Mouse (Mus musculus) kidney, adult 2 months (tissue): Measurements from ENCODE around the gene Atp2b2.

Experiments used
- CTCF ChIP-seq: fragments of 200-500 bp; conservative IDR thresholded peaks from 2 replicates; pipeline ENCODE4 v1.5.1; 2011; ENCODE audit warnings: low read depth, mild to moderate bottlenecking, control low read depth, low read length, moderate library complexity, mixed read lengths; ENCODE audit not compliant: insufficient read depth, insufficient read length
- POLR2A ChIP-seq: fragments of 200-500 bp; IDR thresholded peaks from one replicate; pipeline ENCODE4 v1.6.1; 2011; ENCODE audit warnings: low read depth, low read length, control low read depth

GRCm38 (mm10) chr6:113865699-113866098 lies 176.7 kb downstream of the Atp2b2 start:
- TF ChIP-seq POLR2A (no peak), CTCF (no peak; the same call in 1 of the 2 replicates)
